In genomic region chr7:62376510-62377304, GRCm38 (mm10) we compare ENCODE assay signal across 10 mouse cellular contexts. TPM values are rescaled to one million over a fixed set of nuclear protein-coding genes. Genes with fewer than 3 reads are reported as not detected.
DNase-seq lines count a peak whose midpoint lies in the region; ATAC-seq and TF ChIP-seq lines count a peak whose summit lies in the region.
"Had no signal": no experiment of that assay in that cellular context is flagged by ENCODE, and none has a peak within 500 bp of the region (broad histone marks: within the 10 kb centered on the region; RNA-seq: fewer than 3 reads in every experiment).

Gene Magel2 (plus strand): TSS chr7:62377010.

- TF ChIP-seq POLR2A in lung, adult 2 months (IDR thresholded peaks at IDR 0.05; ENCODE audit: borderline replicate concordance, extremely low read depth, low read depth, low read length), result no peak

- H3K4me3 ChIP-seq in lung, embryonic 15.5 days, result peak within 1 kb of the TSS; percentile 44
- no peak within 1 kb of the TSS for H3K4me3 ChIP-seq in lung, adult 2 months (replicated peaks; ENCODE audit: extremely low read depth, low read depth, low read length)
- peak within 1 kb of the TSS; percentile 58 for H3K4me3 ChIP-seq in hindbrain, embryonic 10.5 days
- H3K4me3 ChIP-seq in midbrain, embryonic 11.5 days (ENCODE audit: low read depth, low read length), result peak within 1 kb of the TSS; percentile 46
- H3K4me3 ChIP-seq: erythroblast, embryonic 14.5 days had no signal

- peak; percentile 81; the same call in 1 of the 2 replicates for ATAC-seq in lung, embryonic 15.5 days (ENCODE audit: borderline replicate concordance, extremely low read depth, low FRiP score, low TSS enrichment)
- ATAC-seq in midbrain, embryonic 11.5 days (ENCODE audit: low FRiP score), result peak; percentile 91

- peak; percentile 72 to 77 for DNase-seq in cerebellum, postnatal 10 days
- DNase-seq in cerebellum, adult 9-11 months, result no peak
- no peak for DNase-seq in lung, adult 2 months
- DNase-seq in hindbrain, embryonic 10.5 days (ENCODE audit: low spot score), result peak; percentile 61
- DNase-seq in midbrain, embryonic 11.5 days (ENCODE audit: low spot score, missing footprints), result peak; percentile 97
- DNase-seq in testis, postnatal 10 days (ENCODE audit: low spot score), result peak; percentile 43
- DNase-seq in ovary, adult 18-20 months (ENCODE audit: low spot score), result no peak

- no peaks in the 10 kb centered on the region for H3K36me3 ChIP-seq in lung, embryonic 15.5 days
- peaks cover 21% of the 10 kb centered on the region for H3K36me3 ChIP-seq in hindbrain, embryonic 10.5 days
- no peaks in the 10 kb centered on the region for H3K36me3 ChIP-seq in midbrain, embryonic 11.5 days (ENCODE audit: control insufficient read depth, insufficient read depth, low read length)

- WGBS in lung, embryonic 15.5 days, result 19% methylated on average over 31 of the region's 31 CpGs
- 17% methylated on average over 31 of the region's 31 CpGs for WGBS in lung, adult 2 months
- WGBS in hindbrain, embryonic 10.5 days, result 22% methylated on average over 31 of the region's 31 CpGs
- WGBS in midbrain, embryonic 11.5 days, result 27% methylated on average over 31 of the region's 31 CpGs

- TF ChIP-seq CTCF in lung, adult 2 months (IDR thresholded peaks at IDR 0.05; ENCODE audit: insufficient read depth, low read length), result no peak

- H3K27me3 ChIP-seq in lung, embryonic 15.5 days, result no peaks in the 10 kb centered on the region
- H3K27me3 ChIP-seq in hindbrain, embryonic 10.5 days (ENCODE audit: insufficient read depth, poor library complexity, severe bottlenecking), result no peaks in the 10 kb centered on the region
- no peaks in the 10 kb centered on the region for H3K27me3 ChIP-seq in midbrain, embryonic 11.5 days (ENCODE audit: control insufficient read depth, insufficient read depth, low read length)

- no peaks in the 10 kb centered on the region for H3K4me1 ChIP-seq in lung, embryonic 15.5 days
- no peaks in the 10 kb centered on the region for H3K4me1 ChIP-seq in lung, adult 2 months (ENCODE audit: control insufficient read depth, insufficient read depth, low read length)
- H3K4me1 ChIP-seq in hindbrain, embryonic 10.5 days (replicated peaks), result peaks cover 23% of the 10 kb centered on the region
- peaks cover 7% of the 10 kb centered on the region; the same call in 1 of the 2 replicates for H3K4me1 ChIP-seq in midbrain, embryonic 11.5 days (ENCODE audit: control insufficient read depth, insufficient read depth, low read length)

- no peak within 1 kb of the TSS for H3K27ac ChIP-seq in lung, embryonic 15.5 days
- peak within 1 kb of the TSS; percentile 76 for H3K27ac ChIP-seq in hindbrain, embryonic 10.5 days
- H3K27ac ChIP-seq in midbrain, embryonic 11.5 days (ENCODE audit: low read depth, low read length), result peak within 1 kb of the TSS; percentile 30; the same call in 1 of the 2 replicates

- peak within 1 kb of the TSS; percentile 31 for H3K9ac ChIP-seq in lung, embryonic 15.5 days
- H3K9ac ChIP-seq in midbrain, embryonic 11.5 days (ENCODE audit: low read length), result peak within 1 kb of the TSS; percentile 62

- no peaks in the 10 kb centered on the region for H3K9me3 ChIP-seq in lung, embryonic 15.5 days
- peaks cover 51% of the 10 kb centered on the region for H3K9me3 ChIP-seq in hindbrain, embryonic 10.5 days
- H3K9me3 ChIP-seq in midbrain, embryonic 11.5 days (ENCODE audit: control insufficient read depth, low read length), result peaks cover 10% of the 10 kb centered on the region

- H3K4me2 ChIP-seq in lung, embryonic 15.5 days, result peak within 1 kb of the TSS; percentile 75
- H3K4me2 ChIP-seq in midbrain, embryonic 11.5 days, result peak within 1 kb of the TSS; percentile 61

RNA-seq across cellular contexts. Expression of gene Magel2, which starts in this region (rescaled TPM):
- 0.89 and 1.4 TPM in 2 replicates for polyA plus RNA-seq in lung, embryonic 15.5 days (2015; fragmentation: Nextera tagmentation; extraction: Ambion mirVana)
- polyA plus RNA-seq in lung, adult 2 months (2012; rRNA removed), result not detected in 2 replicates
- 5.5 and 11.8 TPM in 2 replicates for polyA plus RNA-seq in hindbrain, embryonic 10.5 days (2016; fragmentation: Nextera tagmentation; extraction: Ambion mirVana)
- polyA plus RNA-seq in midbrain, embryonic 11.5 days (2014; fragmentation: Nextera tagmentation; extraction: Ambion mirVana), result 8.6 and 9.6 TPM in 2 replicates
- polyA plus RNA-seq: small intestine, adult 2 months had no signal

Comparison
In these comparisons a context has a peak if more than half of its experiments do, and no peak if none do; other contexts are left out.
1. DNase-seq: peak in cerebellum, postnatal 10 days (2 of 2), hindbrain, embryonic 10.5 days (single experiment), midbrain, embryonic 11.5 days (single experiment) and testis, postnatal 10 days (single experiment); none in cerebellum, adult 9-11 months (single experiment), lung, adult 2 months (single experiment) and ovary, adult 18-20 months (single experiment).